Mouse (Mus musculus) bone marrow macrophage, adult 2 months (primary cell): ENCODE results near the gene Gzmd. TPM values are rescaled to one million over a fixed set of nuclear protein-coding genes. Genes with fewer than 3 reads are reported as not detected.
"Not testable (repeated sequence)": the region's sequence is repeated elsewhere in the genome, so short reads cannot be mapped to it uniquely, and the experiment has no call there.

ENCODE experiments used
- H3K27ac ChIP-seq: 2 replicates; pipeline ENCODE4 v1.5.1; 2012; ENCODE audit warnings: low read depth, low read length; ENCODE audit not compliant: insufficient read depth
- H3K4me1 ChIP-seq: 2 replicates; pipeline ENCODE4 v1.6.1; 2012; ENCODE audit warnings: low read length; ENCODE audit not compliant: control insufficient read depth, insufficient read depth
- H3K4me3 ChIP-seq: 2 replicates; pipeline ENCODE4 v1.5.1; 2012; ENCODE audit warnings: mild to moderate bottlenecking, low read length, moderate library complexity; ENCODE audit not compliant: insufficient read depth
- CTCF ChIP-seq: IDR thresholded peaks from 2 replicates; pipeline ENCODE4 v1.5.1; 2012; ENCODE audit warnings: low read depth, mild to moderate bottlenecking, low read length, moderate library complexity
- POLR2A ChIP-seq: IDR thresholded peaks from 2 replicates; pipeline ENCODE4 v1.6.1; 2012; ENCODE audit warnings: mild to moderate bottlenecking, low read depth, low read length, borderline replicate concordance
- polyA plus RNA-seq: library from polyadenylated mRNA; stranded (reverse); fragments of >200 nt; gene quantifications from 2 replicates; pipeline ENCODE4 v1.2.4, GENCODE M21; 2012; ENCODE audit not compliant: missing spikeins, insufficient read depth, insufficient read length

Gzmd gene
- polyA plus RNA-seq, 1 experiment = not detected

- Histone ChIP-seq H3K4me3 (no peak overlapping the region), H3K27ac (no peak overlapping the region), H3K4me1 (no peaks in the 10 kb centered on the region)
- no peak for TF ChIP-seq POLR2A
- no peak for TF ChIP-seq CTCF
Observed at GRCm38 (mm10) chr14:56123516-56123915, 8.9 kb downstream of the Gzmd start.

DNA sequence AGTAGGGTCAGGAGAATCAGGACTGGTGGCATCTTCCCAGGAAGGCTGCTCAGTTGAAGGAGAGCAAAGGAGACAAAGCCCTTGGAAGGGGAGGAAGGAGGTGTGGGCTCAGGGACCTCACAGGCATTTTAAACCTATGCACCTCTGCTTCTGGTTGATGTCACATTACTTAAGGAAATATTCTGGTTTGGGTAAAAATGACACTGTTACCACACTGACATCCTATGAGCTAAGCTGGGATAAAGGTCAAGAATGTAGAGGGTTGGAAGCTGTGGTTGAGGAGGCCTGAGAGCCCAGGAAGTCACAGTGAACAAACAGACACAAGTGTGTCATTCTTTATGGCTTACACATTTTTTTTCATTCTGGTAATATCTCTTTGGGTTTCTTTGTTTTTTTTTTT, 11.9 kb downstream of the Gzmd start, which contains the start of gene Gzme:
Gene Gzme, minus strand, starts transcription at position 101 of the 400 bp plus-strand sequence.
- Histone ChIP-seq H3K4me3 (no peak within 1 kb of the TSS), H3K4me1 (no peaks in the 10 kb centered on the region), H3K27ac (no peak within 1 kb of the TSS)
- TF ChIP-seq POLR2A = no peak
- TF ChIP-seq CTCF = no peak

- H3K4me3 ChIP-seq, H3K4me1 ChIP-seq, H3K27ac ChIP-seq: not testable (repeated sequence)
Observed at GRCm38 (mm10) chr14:56115531-56116310, 16.7 kb downstream of the Gzmd start.

- peak overlapping the region; percentile 74 for H3K27ac ChIP-seq
- H3K4me1 ChIP-seq = peaks cover 14% of the 10 kb centered on the region
- TF ChIP-seq CTCF (no peak), POLR2A (no peak)
- peak overlapping the region; percentile 34 for H3K4me3 ChIP-seq
Observed at GRCm38 (mm10) chr14:56105447-56106180, 26.8 kb downstream of the Gzmd start.

GRCm38 (mm10) chr14:56105016-56105415, 27.4 kb downstream of the Gzmd start:
- Histone ChIP-seq H3K4me1 (peaks cover 14% of the 10 kb centered on the region), H3K4me3 (no peak overlapping the region), H3K27ac (peak overlapping the region; percentile 63)
- TF ChIP-seq CTCF (no peak), POLR2A (no peak)

GRCm38 (mm10) chr14:56103452-56103851, 29.0 kb downstream of the Gzmd start:
- H3K27ac ChIP-seq = no peak overlapping the region
- no peak overlapping the region for H3K4me3 ChIP-seq
- TF ChIP-seq POLR2A (no peak), CTCF (no peak)
- H3K4me1 ChIP-seq = peaks cover 14% of the 10 kb centered on the region

DNA sequence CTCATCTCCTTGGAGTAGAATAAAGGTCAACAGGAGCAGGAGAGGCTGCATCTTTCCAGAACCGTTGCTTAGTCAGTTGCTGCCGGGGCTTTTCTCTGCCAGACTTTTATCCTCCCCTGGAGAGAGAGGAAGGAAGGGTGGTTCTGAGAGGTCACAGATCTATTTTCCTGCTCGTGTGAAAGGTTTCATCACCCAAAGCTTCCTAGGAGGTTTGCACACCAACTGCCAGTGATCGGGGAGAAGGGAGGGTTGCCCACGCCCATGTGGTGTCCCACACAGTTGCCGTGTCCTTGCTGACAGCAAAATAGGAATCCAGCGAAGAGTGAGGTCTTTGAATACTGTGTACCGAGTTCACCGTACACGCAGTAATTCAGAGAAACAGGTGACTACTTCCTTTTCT, 30.0 kb downstream of the Gzmd start, which contains the start of gene Ctsg:
Gene Ctsg, minus strand, starts transcription at position 189 of the 400 bp plus-strand sequence.
- TF ChIP-seq POLR2A (no peak), CTCF (no peak)
- H3K4me1 ChIP-seq = peaks cover 14% of the 10 kb centered on the region
- H3K27ac ChIP-seq = no peak within 1 kb of the TSS
- H3K4me3 ChIP-seq = no peak within 1 kb of the TSS

GRCm38 (mm10) chr14:56098940-56099339, 33.5 kb downstream of the Gzmd start:
- Histone ChIP-seq H3K4me3 (no peak overlapping the region), H3K4me1 (peaks cover 4% of the 10 kb centered on the region), H3K27ac (no peak overlapping the region)
- peak; percentile 64 for TF ChIP-seq CTCF
- TF ChIP-seq POLR2A = no peak

DNA sequence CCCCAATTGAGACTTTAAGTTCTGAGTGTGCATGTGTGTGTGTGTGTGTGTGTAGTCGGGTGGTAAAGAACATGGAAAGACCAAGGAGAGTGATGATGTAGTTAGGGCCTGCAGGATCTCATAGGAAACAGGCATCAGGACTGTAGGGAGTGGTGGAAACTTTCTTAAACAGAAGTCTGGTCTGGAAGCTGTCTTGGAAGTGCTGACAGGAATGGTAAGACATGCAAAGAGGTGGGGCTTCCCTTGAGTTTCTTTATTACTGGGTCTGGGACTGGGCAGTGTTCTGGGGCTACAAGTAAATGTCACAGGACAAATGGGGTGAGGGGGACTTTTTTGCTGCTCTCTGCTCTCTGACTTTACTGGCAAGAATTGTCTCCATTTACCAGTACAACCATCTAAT, 34.8 kb downstream of the Gzmd start:
- Histone ChIP-seq H3K4me1 (peaks cover 4% of the 10 kb centered on the region), H3K4me3 (no peak overlapping the region), H3K27ac (no peak overlapping the region)
- TF ChIP-seq CTCF (no peak), POLR2A (no peak)

- Histone ChIP-seq H3K4me3 (no peak overlapping the region), H3K4me1 (no peaks in the 10 kb centered on the region), H3K27ac (no peak overlapping the region)
- TF ChIP-seq POLR2A (no peak), CTCF (no peak)
Observed at GRCm38 (mm10) chr14:56093353-56093752, 39.1 kb downstream of the Gzmd start.
